In genomic region chr16:7345298-7345697, GRCm38 (mm10) we compare ENCODE assay signal across 21 mouse cellular contexts.
DNase-seq lines count a peak whose midpoint lies in the region; ATAC-seq and TF ChIP-seq lines count a peak whose summit lies in the region.
"Had no signal": no experiment of that assay in that cellular context is flagged by ENCODE, and none has a peak within 500 bp of the region (broad histone marks: within the 10 kb centered on the region; RNA-seq: fewer than 3 reads in every experiment).

No protein-coding gene starts in this region.

- H3K27me3 ChIP-seq in forebrain, embryonic 14.5 days (replicated peaks; ENCODE audit: control insufficient read depth, insufficient read depth, low read length): peaks cover 15% of the 10 kb centered on the region
- H3K27me3 ChIP-seq in forebrain, embryonic 12.5 days: peaks cover 53% of the 10 kb centered on the region
- peaks cover 18% of the 10 kb centered on the region for H3K27me3 ChIP-seq in forebrain, embryonic 16.5 days (replicated peaks; ENCODE audit: control insufficient read depth, insufficient read depth, low read length)
- H3K27me3 ChIP-seq: CH12.LX; embryonic facial prominence, embryonic 13.5 days; heart, embryonic 12.5 days; intestine, embryonic 15.5 days had no signal

- H3K4me1 ChIP-seq in forebrain, embryonic 14.5 days (ENCODE audit: control insufficient read depth, insufficient read depth, low read length): peaks cover 10% of the 10 kb centered on the region
- peaks cover 13% of the 10 kb centered on the region; the same call in 1 of the 2 replicates for H3K4me1 ChIP-seq in forebrain, embryonic 12.5 days
- H3K4me1 ChIP-seq in forebrain, embryonic 16.5 days (replicated peaks; ENCODE audit: control insufficient read depth, insufficient read depth, low read length): peaks cover 26% of the 10 kb centered on the region
- H3K4me1 ChIP-seq: embryonic facial prominence, embryonic 13.5 days; heart, embryonic 12.5 days; intestine, embryonic 15.5 days had no signal

- H3K27ac ChIP-seq in forebrain, embryonic 14.5 days (ENCODE audit: low read depth, low read length): no peak overlapping the region
- H3K27ac ChIP-seq in forebrain, embryonic 12.5 days: no peak overlapping the region
- 0 out of 2 replicates have a peak overlapping the region, but pooled peaks have one; percentile 32 for H3K27ac ChIP-seq in layer of hippocampus, adult 2 months
- H3K27ac ChIP-seq in forebrain, embryonic 16.5 days (ENCODE audit: low read length): no peak overlapping the region
- H3K27ac ChIP-seq: embryonic facial prominence, embryonic 13.5 days; gastrocnemius, adult 2 months; hindbrain, embryonic 10.5 days; intestine, embryonic 15.5 days had no signal

- no peaks in the 10 kb centered on the region for H3K9me3 ChIP-seq in forebrain, embryonic 14.5 days (replicated peaks; ENCODE audit: control insufficient read depth, low read length)
- H3K9me3 ChIP-seq in forebrain, embryonic 12.5 days: no peaks in the 10 kb centered on the region
- H3K9me3 ChIP-seq in forebrain, embryonic 16.5 days (ENCODE audit: control insufficient read depth, low read length): no peaks in the 10 kb centered on the region
- H3K9me3 ChIP-seq: embryonic facial prominence, embryonic 13.5 days; heart, embryonic 12.5 days; hindbrain, embryonic 10.5 days; intestine, embryonic 15.5 days had no signal

- no peak overlapping the region for H3K9ac ChIP-seq in forebrain, embryonic 14.5 days (ENCODE audit: low read length)
- H3K9ac ChIP-seq in forebrain, embryonic 12.5 days: no peak overlapping the region
- H3K9ac ChIP-seq in forebrain, embryonic 16.5 days (replicated peaks; ENCODE audit: low read depth, low read length): no peak overlapping the region
- H3K9ac ChIP-seq: embryonic facial prominence, embryonic 13.5 days; heart, embryonic 12.5 days; intestine, embryonic 15.5 days had no signal

- no peak overlapping the region for H3K4me2 ChIP-seq in forebrain, embryonic 14.5 days (ENCODE audit: low read length)
- H3K4me2 ChIP-seq in forebrain, embryonic 12.5 days: no peak overlapping the region
- no peak overlapping the region for H3K4me2 ChIP-seq in forebrain, embryonic 16.5 days (ENCODE audit: low read length)
- H3K4me2 ChIP-seq: embryonic facial prominence, embryonic 13.5 days; heart, embryonic 12.5 days; intestine, embryonic 15.5 days had no signal

- TF ChIP-seq POLR2A in brain, embryonic 14.5 days (IDR thresholded peaks at IDR 0.05; ENCODE audit: borderline replicate concordance, extremely low read depth, insufficient read depth, insufficient read length, poor library complexity, severe bottlenecking): no peak

- no peak overlapping the region for H3K4me3 ChIP-seq in forebrain, embryonic 14.5 days (ENCODE audit: low read depth, low read length)
- H3K4me3 ChIP-seq in forebrain, embryonic 12.5 days (replicated peaks): no peak overlapping the region
- no peak overlapping the region for H3K4me3 ChIP-seq in layer of hippocampus, adult 2 months
- no peak overlapping the region for H3K4me3 ChIP-seq in forebrain, embryonic 16.5 days (replicated peaks; ENCODE audit: low read length)
- H3K4me3 ChIP-seq: embryonic facial prominence, embryonic 13.5 days; gastrocnemius, adult 2 months; heart, embryonic 12.5 days; hindbrain, embryonic 10.5 days; intestine, embryonic 15.5 days had no signal

- 44% methylated on average over 3 of the region's 3 CpGs for WGBS in forebrain, embryonic 14.5 days
- 66% methylated on average over 3 of the region's 3 CpGs for WGBS in forebrain, embryonic 12.5 days
- 26% methylated on average over 3 of the region's 3 CpGs for WGBS in forebrain, embryonic 16.5 days

- DNase-seq in forebrain, embryonic 14.5 days (ENCODE audit: low spot score): peak; percentile 86
- DNase-seq in layer of hippocampus, adult 2 months (ENCODE audit: low spot score in 2 of 2): peak in 1 of 2 experiments; percentile 39
- DNase-seq in layer of hippocampus, postnatal 10 days (ENCODE audit: low spot score in 2 of 2): no peak
- DNase-seq in brain, embryonic 14.5 days (ENCODE audit: low read depth): peak; percentile 89
- no peak for DNase-seq in cerebellum, adult 9-11 months
- no peak for DNase-seq in left cerebral cortex, postnatal 14 days (ENCODE audit: low spot score in 2 of 2)
- DNase-seq: adrenal gland, adult 2 months; adrenal gland, postnatal 25 days; cerebellum, adult 11 months; cerebellum, adult 8-10 months; cerebellum, postnatal 25 days; gastrocnemius, adult 2 months; gastrocnemius, postnatal 25 days; kidney, adult 2 months had no signal

- intact Hi-C loops in left cerebral cortex, postnatal 14 days (cut with DNase I): no loop called here

- no peaks in the 10 kb centered on the region for H3K36me3 ChIP-seq in forebrain, embryonic 14.5 days (ENCODE audit: control insufficient read depth, insufficient read depth, low read length)
- no peaks in the 10 kb centered on the region for H3K36me3 ChIP-seq in forebrain, embryonic 12.5 days (replicated peaks)
- H3K36me3 ChIP-seq in forebrain, embryonic 16.5 days (ENCODE audit: control insufficient read depth, insufficient read depth): no peaks in the 10 kb centered on the region
- H3K36me3 ChIP-seq: embryonic facial prominence, embryonic 13.5 days; heart, embryonic 12.5 days; hindbrain, embryonic 10.5 days; intestine, embryonic 15.5 days had no signal

- ATAC-seq in forebrain, embryonic 14.5 days: peak; percentile 72; the same call in 1 of the 2 replicates
- no peak for ATAC-seq in forebrain, embryonic 12.5 days (ENCODE audit: low FRiP score)
- ATAC-seq in forebrain, embryonic 16.5 days: peak; percentile 68
- ATAC-seq: intestine, embryonic 15.5 days had no signal

- no peak for TF ChIP-seq CTCF in layer of hippocampus, adult 2 months (conservative IDR thresholded peaks at IDR 0.05)
- TF ChIP-seq CTCF in brain, embryonic 14.5 days (IDR thresholded peaks at IDR 0.05; ENCODE audit: borderline replicate concordance, extremely low read depth, insufficient read depth, insufficient read length): no peak

Comparison
In these comparisons a context has a peak if more than half of its experiments do, and no peak if none do; other contexts are left out.
1. DNase-seq: peak in forebrain, embryonic 14.5 days (single experiment) and brain, embryonic 14.5 days (single experiment); none in layer of hippocampus, postnatal 10 days (0 of 2), cerebellum, adult 9-11 months (single experiment) and left cerebral cortex, postnatal 14 days (0 of 2).